Mouse (Mus musculus): ENCODE results near the gene Gm21943.
"Not testable (repeated sequence)": the region's sequence is repeated elsewhere in the genome, so short reads cannot be mapped to it uniquely, and the experiment has no call there.

Gene Gm21943

DNA sequence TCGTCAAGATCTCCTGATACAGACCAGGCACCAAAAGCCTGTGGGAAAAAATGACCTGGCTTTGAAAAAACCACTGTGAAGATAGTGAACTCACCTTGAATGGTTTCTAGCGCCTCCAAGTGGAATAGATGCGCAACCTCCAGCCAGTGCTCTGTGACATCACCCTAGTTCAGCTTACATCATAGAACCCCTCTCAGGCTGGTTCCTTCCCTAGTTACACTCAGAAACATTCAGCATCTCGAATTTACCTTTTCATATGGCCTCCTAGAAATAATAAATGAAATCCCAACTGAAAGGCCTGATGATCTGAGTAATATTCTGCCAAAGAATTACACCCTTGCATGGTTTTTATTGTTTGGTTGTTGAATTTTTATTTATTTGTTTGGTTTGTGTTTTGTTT lies at the start of gene Gm21943:
Gene Gm21943, minus strand, starts transcription at position 101 of the 400 bp plus-strand sequence.
- DNase-seq (ENCODE audit: low spot score) = not testable (repeated sequence)
